Mouse (Mus musculus): ENCODE results near the gene Tmem151a.

Gene Tmem151a

DNA sequence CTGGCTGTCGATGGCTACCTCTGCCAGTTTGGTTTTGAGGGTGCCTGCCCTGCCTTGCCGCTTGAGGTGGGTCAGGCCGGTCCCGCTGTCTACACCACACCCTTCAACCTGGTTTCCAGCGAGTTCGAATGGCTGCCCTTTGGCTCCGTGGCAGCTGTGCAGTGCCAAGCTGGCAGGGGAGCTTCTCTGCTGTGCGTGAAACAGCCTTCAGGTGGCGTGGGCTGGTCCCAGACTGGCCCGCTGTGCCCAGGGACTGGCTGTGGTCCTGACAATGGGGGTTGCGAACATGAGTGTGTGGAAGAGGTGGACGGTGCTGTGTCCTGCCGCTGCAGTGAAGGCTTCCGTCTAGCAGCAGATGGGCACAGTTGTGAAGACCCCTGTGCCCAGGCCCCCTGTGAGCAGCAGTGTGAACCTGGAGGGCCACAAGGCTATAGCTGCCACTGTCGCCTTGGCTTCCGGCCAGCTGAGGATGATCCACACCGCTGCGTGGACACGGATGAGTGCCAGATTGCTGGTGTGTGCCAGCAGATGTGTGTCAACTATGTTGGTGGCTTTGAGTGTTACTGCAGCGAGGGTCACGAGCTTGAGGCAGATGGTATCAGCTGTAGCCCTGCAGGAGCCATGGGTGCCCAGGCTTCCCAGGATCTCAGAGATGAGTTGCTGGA is 16.6 kb downstream of the Tmem151a start:
- no peak for DNase-seq (ENCODE audit: extremely low spot score, low read depth, low spot score)

DNA sequence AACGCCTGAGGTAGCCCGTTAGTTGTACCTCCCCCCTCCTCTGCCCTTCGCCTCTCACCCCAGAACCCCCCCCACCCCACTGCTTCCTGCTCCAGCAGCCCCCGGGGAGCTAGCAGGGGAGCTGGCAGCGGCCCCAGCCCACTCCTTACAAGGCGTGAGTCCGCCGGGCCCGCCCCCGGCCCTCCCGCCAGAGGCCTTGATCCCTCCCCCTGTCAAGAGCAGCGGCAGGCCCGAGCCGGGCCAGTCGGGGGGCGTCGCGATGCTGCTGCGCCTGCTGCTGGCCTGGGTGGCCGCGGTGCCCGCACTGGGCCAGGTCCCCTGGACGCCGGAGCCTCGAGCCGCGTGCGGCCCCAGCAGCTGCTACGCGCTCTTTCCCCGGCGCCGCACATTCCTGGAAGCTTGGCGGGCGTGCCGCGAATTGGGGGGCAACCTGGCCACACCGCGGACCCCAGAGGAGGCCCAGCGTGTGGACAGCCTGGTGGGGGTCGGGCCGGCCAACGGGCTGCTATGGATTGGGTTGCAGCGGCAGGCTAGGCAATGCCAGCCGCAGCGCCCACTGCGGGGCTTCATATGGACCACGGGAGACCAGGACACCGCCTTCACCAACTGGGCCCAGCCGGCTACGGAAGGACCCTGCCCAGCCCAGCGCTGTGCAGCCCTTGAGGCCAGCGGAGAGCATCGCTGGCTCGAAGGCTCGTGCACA is 17.3 kb downstream of the Tmem151a start, which contains the start of gene Cd248:
Gene Cd248 (plus strand): TSS at position 212 of the 703 bp plus-strand sequence.
- no peak for DNase-seq (ENCODE audit: extremely low spot score, low read depth, low spot score)

DNA sequence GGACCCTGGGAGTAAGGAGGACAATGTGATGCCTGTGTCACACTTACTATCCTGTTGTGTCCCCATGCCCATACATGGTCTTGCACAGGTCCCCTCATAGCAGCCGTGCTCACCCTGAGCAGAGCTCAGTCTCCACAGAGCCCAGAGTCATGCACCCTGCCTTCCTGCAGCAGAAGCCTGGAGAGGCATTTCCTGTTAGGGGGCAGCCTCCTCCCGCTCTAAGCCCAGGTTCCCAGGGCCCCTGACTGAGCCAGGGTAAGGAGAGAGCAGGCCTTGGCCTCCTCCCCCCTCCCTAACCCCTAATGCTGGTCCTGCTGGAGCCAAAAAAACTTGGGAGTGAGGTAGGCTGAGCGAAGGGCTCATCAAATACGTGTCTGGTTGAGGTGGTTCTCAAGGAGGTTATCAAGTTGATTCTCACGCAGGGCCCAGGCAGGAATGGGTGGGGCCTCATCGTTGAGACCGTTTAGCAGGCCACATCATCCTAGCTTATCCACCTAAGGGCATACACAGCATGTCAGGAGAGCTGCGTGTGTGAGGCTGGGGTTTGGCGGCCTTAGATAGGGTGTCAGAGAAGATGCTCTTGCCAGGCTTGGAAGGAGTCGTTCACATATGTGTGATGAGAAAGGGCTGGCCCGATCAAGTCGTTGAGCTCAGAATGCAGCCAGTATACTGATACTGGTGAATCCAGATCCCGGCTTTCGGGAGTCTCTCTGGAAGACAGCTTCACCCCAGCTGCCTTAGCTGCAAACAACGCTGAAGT is 18.1 kb downstream of the Tmem151a start:
- no peak for DNase-seq (ENCODE audit: extremely low spot score, low read depth, low spot score)

DNA sequence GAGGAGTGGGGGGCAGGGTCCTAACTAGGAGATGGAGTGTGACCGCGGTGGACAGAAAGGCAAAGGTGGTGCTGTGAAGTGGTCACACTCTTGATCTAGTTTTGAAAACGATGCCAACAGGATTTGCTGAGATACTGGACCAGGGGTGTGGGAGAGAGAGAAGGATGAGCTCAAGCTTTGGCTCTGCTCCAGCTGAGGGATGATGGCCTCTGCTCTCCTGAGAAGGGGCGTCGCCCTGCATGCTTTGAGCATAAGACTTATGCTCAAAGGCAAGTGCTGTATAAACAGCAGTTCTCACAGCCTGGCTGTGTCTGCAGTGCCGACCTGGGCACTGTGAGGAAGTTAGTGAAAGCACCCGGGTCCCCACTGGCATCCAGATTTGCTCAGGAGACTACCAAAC is 20.2 kb downstream of the Tmem151a start:
- DNase-seq (ENCODE audit: extremely low spot score, low read depth, low spot score): no peak

DNA sequence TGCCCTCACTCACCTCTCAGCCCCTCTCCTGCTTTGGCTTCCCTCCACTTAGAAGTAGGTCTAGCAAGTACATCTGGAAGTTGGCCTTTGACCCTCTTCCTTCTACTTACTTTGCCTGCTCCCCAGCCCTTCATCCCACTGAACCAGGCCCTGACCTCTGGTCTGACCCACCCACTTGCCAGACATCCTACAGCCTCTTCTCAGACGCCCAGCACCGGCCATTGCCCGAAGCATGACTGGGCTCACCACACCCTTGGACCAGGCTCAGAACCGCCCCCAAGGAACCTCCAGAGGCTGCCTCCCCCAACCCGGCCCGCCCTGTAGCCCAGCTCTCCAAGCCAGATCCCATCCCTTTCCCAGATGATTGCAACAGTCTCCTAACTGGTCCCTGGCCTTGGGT is 22.9 kb downstream of the Tmem151a start:
- no peak for DNase-seq (ENCODE audit: extremely low spot score, low read depth, low spot score)

DNA sequence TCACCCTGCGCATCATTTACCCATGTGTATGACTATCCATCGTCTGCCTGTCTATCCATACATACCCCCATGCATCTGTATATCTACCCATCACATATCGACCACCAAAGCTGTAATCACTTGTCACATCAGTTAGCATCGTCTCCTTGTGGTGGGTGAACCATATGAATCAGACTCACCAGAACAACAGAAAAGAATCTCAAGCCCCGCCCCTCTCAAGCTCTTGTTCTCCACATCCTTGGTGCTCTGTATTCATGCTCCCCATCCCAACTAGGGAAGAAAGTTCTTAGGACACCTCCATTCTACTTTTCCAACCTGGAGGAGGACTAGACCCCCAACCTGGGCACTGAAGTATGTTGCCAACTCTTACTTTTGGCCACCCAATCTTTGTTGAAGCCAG is 23.3 kb downstream of the Tmem151a start:
- DNase-seq (ENCODE audit: extremely low spot score, low read depth, low spot score): no peak

DNA sequence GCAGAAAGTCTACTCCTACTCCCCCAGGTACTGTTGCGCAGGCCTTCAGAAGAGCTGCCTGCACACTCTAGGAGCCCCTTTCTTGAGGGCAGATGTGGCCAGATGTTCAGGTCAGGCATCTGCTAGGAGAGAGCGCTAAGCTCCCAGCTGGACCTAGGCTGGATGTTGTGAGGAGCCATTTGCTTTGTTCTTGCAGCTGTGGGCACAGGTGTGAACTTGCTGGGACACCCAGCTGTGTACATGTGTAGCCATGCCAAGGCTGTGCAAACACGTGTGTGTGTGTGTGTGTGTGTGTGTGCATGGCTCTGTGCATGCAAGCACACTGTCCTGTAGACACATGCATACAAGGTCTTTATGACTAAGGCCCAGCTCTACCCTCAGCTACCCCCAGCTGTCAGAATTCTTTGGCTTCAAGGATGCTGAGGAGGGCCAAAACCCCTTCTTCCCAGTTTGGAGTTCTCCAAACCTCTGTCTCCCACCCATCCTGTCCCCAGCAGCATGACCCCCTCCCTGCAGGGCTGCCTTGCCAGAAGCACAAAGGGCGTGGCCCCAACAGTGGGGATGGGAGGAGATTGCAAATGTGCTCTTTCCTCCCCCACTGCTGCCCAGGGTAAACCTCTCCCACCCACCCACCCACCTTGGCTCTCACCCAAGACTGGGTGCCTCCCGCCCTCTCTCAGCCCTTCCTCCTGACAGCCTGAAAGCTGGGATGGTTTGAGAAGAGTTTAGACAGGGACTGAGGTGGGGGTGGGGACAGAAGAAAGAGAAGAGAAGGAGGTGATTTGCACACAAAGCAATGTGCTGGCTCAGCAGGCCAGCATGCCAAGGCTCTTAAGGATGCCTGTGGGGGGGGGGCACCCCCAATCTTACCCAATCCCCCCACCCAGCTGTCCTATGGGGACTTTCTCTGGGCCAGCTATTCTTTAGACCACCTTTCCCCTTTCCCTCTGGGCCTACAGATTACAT is 24.7 kb downstream of the Tmem151a start:
- DNase-seq (ENCODE audit: extremely low spot score, low read depth, low spot score): no peak

DNA sequence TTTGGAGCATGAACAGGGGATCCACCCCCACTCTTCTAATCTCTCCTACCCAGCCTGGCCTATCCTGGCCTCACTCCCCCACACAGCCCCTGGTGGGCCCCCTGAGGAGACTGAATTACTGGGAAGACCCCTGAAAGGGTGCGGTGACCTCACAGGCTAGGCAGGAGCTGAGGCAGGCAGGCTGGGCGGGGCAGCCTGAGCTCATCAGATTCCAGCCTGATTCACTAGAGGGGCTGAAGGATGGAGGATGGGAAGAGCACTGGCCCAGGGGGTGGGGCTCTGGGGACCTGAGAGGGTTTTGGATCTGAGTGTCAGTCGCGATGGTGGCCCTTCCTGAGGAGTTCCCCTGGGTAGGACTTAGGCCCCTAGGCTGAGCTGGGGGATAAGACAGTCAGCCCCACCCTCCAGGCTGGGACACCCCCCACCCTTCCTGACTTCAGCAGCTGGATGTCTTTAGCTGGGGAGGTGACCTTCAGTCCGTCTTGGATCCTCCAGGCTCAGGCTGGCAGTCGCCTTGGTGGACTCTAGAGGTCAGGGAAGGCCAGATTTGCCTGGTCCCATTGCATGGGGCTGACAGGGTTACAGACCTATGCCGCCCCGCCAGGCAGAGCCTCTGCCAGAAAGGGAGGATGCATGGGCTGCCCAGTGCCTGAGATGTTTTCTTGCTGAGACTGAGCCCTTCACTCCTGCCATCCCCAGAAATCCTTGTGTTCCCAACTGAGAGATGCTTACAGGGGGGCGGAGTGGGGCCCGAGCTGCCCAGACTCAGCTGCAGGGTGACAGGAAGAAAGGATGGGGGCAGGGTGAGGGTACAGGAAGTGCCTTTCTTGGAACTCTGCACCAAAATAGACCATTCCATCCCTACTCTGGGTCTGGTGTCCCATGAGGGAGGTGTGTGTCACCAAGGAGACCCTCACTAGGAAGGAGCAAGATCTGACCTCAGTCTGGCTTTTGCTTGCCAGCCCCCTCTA is 26.2 kb downstream of the Tmem151a start:
- no peak for DNase-seq (ENCODE audit: extremely low spot score, low read depth, low spot score)

DNA sequence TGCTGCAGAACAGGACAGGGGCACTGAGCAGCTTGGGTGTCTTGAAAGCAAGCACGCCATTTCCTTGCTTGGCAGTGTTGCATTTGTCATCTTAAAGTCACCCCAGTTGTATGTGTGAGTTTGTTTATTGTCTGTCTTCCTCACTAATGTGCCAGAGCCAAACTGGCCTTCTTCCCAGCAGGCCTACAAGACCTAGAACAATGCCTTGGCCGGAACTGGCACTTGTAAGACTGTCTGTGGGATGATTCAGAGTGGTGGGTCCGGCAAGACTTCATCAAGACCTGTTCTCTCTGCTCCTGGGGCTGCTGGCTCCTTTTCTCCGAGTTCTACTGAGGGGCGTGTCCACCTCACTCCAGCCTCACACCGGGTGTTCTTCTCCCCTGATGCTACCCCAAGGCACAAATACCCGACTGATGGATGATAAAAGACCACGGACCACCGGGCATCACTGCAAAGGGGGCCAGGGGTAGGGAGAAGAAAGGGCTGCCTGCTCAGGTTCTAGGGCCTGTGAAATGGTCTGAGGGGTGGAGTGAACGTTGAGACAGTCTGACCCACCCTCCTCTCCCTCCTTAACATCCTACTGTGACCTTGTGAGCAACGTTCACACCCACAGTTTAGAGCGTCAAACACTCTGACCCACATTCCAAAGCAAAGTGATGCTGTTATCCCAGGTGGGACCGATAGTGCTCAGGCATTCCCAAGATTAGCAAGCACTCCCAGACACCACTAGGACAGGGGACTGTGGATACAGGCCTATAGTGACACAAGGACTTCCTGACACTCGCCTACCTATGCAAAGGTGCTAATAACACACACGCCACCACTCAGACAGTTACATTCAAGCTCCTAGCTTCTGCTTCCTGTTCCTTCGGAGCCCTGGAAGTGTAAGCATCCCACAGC is 27.2 kb downstream of the Tmem151a start:
- no peak for DNase-seq (ENCODE audit: extremely low spot score, low read depth, low spot score)

DNA sequence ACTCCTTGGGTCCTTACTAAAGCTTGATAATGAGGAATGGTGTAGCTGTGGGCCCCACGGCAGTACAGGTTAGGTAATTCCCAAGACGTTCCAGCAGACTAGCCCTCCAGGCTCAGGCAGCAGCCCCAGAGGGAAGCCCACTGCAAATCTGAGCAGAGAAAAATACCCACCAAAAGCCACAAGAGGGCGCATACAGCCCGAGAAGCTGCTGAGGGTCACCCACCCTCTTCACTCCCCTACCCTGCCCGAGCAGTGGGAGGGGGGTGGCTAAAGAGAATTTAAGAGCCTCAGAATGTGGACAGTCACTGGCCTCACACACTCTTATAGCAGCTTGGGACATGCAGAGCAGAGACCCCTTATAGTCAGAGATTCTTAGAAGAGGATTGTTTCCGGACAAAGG is 29.1 kb downstream of the Tmem151a start:
- DNase-seq (ENCODE audit: extremely low spot score, low read depth, low spot score): no peak

DNA sequence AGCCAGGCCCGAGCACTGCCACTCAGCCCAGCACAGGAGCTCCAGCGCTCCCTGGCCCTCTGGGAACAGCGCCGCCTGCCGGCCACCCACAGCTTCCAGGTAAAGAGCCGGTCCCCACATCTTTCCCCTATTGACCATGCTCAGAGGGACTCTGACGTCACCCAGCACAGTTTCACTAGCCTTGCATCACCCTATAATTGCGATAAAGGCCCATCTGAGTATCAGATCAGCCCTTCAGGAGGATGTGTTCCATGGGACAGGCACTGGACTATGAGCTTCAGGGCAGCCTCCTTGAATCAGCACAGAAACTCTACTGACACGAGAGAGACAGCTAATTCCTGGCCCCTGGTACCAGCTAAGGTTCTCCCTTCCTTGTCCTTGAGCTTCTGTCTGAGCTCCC is 31.4 kb downstream of the Tmem151a start:
- no peak for DNase-seq (ENCODE audit: extremely low spot score, low read depth, low spot score)

DNA sequence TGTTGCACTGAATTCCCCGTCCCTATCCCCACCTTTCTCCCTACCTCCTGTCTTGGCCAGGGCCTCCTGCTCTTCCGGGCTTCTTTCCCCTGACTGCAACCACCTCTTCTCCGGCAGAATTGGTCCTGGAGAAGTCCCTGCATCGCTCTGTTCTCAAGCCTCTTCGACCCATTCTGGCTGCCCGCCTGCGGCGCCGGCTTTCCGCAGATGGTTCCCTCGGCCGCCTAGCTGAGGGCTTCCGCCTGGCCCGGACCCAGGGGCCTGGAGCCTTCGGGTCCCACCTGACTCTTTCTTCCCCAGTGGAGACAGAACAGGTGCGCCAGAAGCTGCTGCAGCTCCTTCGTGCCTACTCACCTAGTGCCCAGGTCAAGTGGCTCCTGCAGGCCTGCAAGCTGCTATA is 32.5 kb downstream of the Tmem151a start:
- no peak for DNase-seq (ENCODE audit: extremely low spot score, low read depth, low spot score)

DNA sequence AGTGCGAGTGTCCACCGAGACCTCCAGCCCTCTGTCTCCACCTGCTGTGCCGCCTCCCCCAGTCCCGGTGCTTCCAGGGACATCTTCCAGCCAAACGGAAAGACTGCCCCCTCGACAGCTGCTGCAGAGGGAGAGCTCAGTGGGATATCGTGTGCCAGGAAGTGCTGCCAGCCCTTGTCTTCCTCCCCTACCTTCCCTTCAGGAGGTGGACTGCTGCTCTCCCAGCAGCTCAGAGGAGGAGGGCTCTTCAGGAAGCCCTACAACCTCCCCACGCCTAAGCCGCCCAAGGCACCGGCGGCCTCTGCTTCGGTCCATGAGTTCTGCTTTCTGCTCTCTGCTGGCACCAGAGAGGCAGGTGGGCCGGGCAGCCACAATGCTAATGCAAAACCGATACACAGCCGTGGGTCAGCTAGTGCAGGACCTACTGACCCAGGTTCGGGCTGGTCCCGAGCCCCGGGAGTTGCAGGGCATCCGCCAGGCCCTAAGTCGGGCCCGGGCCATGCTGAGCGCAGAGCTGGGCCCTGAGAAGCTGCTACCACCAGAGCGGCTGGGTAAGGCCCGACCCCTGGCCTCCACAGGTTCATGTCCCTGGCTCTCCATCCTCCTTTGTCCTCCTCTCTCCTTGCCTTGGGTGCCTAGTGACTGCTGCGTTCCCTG is 33.0 kb downstream of the Tmem151a start:
- no peak for DNase-seq (ENCODE audit: extremely low spot score, low read depth, low spot score)

DNA sequence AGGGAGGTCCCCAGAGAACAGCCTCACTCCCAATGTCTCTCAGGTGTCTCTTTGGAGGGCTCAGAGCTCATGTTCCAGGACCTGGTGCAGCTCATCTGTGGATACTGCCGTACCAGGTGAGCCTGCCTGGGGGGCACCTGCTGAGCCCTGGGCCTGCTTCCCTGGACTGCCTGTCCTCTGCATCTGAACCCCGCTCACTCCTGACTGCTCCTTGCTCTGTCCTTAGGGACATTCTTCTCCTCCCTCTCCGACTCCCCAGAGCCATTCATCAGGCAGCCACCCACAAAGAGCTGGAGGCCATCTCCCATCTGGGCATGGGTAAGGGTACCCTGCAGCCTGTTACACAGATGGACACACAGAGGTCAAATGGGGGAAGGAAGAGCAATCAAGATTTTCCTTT is 33.8 kb downstream of the Tmem151a start:
- DNase-seq (ENCODE audit: extremely low spot score, low read depth, low spot score): no peak

DNA sequence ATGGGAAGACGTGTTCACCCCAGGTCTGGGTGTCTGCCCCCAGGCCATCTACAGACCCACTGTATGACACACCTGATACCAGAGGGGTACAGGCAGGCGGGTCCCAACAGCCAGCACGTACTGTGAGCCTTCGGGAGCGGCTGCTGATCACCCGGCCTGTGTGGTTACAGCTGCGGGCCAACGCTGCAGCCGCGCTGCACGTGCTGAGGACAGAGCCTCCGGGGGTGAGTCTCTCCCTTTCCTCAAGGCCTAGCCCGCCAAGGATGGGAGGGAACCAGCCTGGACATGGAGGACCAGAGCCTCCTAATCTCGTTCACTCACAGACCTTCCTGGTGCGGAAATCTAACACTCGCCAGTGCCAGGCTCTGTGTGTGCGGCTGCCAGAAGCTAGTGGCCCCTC is 34.3 kb downstream of the Tmem151a start:
- DNase-seq (ENCODE audit: extremely low spot score, low read depth, low spot score): no peak

DNA sequence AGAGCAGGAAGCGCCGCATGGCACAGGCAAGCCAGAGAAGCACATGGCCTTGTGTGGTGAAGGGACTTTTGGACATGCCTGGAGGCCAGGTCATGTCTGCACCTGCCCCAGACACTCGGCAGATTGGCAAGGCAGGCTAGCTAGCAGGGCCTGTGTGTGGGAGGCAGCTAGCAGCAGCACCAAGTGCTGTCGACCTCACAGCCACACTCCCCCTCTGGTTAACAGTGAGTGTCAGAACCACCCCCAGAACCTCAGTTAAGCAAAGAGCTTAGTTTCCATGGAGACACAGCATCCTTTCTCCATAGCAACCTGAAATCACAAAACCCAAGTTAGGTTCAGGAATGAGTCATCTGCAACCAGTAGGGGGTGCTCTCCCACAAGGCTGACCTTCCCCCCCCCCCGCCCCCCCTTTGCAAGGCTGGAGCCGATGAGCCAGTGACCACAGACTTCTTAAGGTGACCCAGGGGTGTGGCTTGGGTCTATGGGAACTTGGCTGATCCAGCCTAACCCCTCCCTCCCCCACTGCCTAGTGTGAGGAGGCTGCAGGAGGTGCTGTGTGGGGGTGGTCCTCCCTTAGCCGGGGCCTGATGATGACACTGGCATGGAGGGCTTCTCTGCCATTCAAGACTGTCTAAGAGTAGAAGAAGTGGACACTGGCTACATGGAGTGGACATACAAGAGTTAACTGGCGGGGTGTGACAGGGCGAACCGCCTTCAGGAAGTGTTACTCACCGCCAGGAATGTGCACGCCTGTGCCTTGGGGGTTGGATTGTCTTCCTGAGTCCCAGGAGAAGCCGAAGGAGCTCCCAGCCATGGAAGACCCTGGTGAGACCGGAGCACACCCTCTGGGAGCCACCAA is 35.1 kb downstream of the Tmem151a start, which contains the start of gene Rin1:
Gene Rin1 (plus strand): TSS at position 435 of the 859 bp plus-strand sequence.
- DNase-seq (ENCODE audit: extremely low spot score, low read depth, low spot score): no peak

DNA sequence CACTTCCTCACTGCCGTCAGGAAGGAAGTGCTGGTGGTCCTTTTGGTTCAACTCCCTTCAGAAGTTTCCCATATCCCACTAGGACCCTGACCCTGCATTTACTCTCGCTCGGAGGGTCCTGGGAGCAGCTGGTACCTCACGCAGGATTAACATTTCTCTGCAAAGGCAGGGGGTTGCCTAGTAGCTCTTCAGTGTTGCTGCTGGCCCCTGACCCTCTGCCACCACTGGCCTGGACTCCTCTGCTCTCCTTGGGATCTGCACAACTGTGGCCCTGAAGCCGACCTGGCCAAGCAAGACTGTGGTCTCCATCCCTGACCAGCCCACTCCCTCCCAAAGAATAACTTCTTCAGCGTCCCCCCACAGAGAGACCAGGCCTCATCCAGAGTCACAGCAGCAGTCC is 36.0 kb downstream of the Tmem151a start:
- no peak for DNase-seq (ENCODE audit: extremely low spot score, low read depth, low spot score)

Data from hindlimb bud, embryonic 11.5 days (tissue).